Mouse (Mus musculus): ENCODE results near the gene Rbm4b.

DNA sequence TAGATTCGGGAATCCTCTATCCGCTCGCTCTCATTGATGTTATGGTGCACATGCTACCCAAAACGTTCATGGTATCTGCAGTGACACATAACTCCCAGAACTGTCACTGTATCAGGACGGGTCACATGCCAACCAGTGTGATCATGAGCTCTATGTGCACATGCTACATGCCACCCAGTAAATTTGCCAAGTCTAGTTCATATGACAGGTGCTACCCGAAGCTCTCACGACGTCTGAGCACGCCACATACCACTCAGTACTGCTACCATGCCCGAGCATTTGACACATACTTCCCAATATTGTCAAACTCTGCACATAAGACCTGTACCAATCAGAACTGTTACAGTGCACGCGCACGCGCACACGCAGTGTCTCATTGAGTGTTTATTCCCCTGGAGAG, 36.2 kb upstream of the Rbm4b start:
- TF ChIP-seq CTCF (IDR thresholded peaks at IDR 0.05; ENCODE audit: insufficient read depth, low read length) (no peak), POLR2A (IDR thresholded peaks at IDR 0.05; ENCODE audit: borderline replicate concordance, extremely low read depth, low read depth, low read length) (no peak)
